Mouse (Mus musculus) left cerebral cortex, adult 2 months (tissue): ENCODE data around the gene Sergef. TPM values are rescaled to one million over a fixed set of nuclear protein-coding genes. Genes with fewer than 3 reads are reported as not detected.

Source experiments
- DNase-seq, 2 experiments: peaks; one replicate each; pipeline ENCODE4 v3.0.0; 2021 to 2022; ENCODE audit warnings: low spot score in 2 of 2, mixed read lengths in 1 of 2; ENCODE audit errors: extremely low spot score in 1 of 2
- H3K27ac ChIP-seq: fragments of 200-600 bp; 2 replicates; pipeline ENCODE4 v1.8.1; 2022
- H3K4me3 ChIP-seq: fragments of 200-600 bp; 2 replicates; pipeline ENCODE4 v1.8.1; 2022
- CTCF ChIP-seq: fragments of 200-600 bp; IDR thresholded peaks from 2 replicates; pipeline ENCODE4 v1.8.1; 2022; ENCODE audit warnings: antibody characterized with exemption, mild to moderate bottlenecking, moderate library complexity
- intact Hi-C: fragments of 180-260 bp; cut with DNase I; formaldehyde crosslinking; loops from one replicate; pipeline ENCODE4 v1.15.1; 2025
- total RNA-seq, 2 experiments: library from RNA; stranded (reverse); gene quantifications; 2 replicates each; pipeline ENCODE4 v1.2.3; 2021

Sergef gene
- total RNA-seq, 2 experiments from 2014 or later = 74.5 to 77.3 TPM

DNA sequence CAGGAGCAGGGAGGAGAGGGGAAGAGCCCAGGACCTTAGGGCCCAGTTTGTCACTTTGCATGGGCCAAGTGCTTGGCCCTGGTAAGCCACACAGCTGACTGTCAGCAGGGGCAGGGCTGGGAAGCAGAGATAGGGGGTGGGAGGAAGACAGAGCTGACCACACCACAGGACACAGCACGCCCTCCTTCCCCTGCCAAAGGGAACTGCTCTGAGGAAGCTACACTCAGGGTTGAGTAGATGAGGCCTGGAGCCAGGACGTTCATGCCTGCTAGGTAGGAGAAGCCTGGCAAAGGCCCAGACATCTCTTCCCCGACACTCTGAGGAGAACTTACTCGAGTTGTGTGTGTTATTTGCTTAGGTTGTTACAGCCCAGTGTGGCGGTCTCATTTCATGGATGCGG is 193.7 kb downstream of the Sergef start:
- H3K27ac ChIP-seq = no peak overlapping the region
- intact Hi-C loops = no loop called here
- no peak for TF ChIP-seq CTCF

DNA sequence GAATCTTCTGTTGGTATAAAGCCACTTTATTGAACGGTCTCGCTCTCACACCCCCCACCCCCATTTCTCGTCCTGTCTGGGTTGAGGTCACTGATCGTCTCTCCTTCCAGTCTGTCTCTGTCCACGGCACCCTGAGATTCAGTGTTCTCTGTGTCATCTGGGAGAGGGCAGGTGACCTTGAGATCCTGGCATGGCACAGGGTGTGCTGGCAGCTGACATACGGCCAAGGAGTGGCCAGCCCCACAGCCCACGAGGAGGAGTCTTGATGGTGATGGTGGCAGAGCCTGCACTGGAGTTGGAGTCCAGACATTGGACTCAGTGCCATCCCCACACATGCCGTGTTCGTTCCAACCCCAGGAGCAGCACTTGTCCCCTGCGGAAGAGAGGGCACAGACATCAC is 196.4 kb downstream of the Sergef start:
- Histone ChIP-seq H3K27ac (no peak overlapping the region), H3K4me3 (no peak overlapping the region)
- no peak for TF ChIP-seq CTCF
- intact Hi-C loops = no loop called here
- no peak for DNase-seq

More for the DNA sequence above, 193.7 kb downstream of the Sergef start:
- no peak for DNase-seq
- H3K4me3 ChIP-seq = no peak overlapping the region

DNA sequence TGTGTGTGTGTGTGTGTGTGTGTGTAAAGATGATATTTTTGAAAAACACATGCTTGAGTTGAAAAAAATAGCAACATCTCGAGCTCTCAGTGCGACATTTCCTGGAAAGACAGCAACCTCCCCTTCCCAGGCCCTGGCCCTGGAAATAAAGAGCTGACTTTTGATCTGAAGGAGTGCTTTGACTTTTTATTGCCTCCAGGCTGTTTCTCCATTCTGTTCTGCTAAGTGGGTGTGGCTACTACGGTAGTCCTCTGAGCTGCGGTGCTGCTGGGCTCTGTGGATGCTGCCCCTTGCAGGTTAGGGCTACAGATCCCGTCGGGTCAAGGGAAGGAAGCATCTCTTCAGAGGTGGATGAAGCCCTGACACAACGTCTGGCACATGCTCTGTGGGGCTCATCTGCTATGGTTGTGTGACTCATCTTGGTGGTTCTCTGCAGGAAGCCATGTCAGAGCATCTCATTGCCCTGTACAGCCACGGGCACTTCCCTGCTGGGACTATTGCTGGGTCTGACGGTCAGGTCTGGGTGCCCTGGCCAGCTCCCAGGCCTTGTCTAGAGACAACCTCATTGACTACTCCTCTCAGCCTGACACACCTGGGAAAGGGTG is 201.0 kb downstream of the Sergef start:
- no peak for TF ChIP-seq CTCF
- intact Hi-C loops = loop anchor here (5.0 kb wide), 1 partner anchor 161 kb away; no protein-coding TSS in a partner anchor
- DNase-seq = no peak
- Histone ChIP-seq H3K27ac (no peak overlapping the region; the same call in 1 of the 2 replicates), H3K4me3 (no peak overlapping the region)

DNA sequence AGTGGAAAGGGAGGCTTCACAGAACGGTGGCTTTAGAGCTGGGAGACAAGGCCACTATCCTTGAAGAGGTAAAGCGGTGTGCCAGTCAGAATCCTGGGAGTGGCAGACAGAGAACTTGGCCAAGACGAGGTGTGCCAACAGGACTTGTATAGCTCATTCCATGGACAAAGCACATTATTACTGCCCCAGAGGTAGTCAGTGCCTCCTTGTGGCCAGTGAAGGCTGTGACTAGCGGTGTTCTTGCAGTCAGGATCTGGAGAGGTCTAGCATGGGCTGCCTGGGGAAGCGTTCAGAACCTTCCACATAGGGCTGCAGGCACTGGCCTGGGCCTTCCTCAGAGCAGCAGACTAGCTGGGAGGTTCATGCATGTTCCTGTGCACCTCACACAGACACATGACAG is 203.8 kb downstream of the Sergef start:
- TF ChIP-seq CTCF = peak; percentile 34
- DNase-seq = no peak
- Histone ChIP-seq H3K4me3 (no peak overlapping the region), H3K27ac (no peak overlapping the region)
- intact Hi-C loops = loop anchor here (5.0 kb wide), 1 partner anchor 159 kb away; no protein-coding TSS in a partner anchor

DNA sequence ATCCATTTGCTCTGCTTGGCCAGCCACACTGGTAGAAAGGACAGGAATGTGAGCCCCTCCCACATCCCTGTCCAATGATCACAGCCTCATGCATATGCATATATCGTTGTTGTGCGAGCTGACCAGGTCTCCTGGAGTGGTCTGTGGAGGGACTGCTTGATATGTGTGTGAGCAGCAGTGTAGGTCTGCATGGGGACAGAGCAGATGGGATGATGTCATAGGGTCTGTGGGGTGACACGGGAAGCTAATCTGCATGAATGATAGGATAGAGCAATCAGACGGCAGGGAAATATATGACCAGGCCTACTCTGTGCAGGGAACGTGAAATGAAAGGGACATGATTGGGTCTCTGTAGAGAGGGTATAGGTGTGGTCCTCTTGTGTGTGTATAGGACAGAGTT is 205.7 kb downstream of the Sergef start:
- intact Hi-C loops = no loop called here
- no peak overlapping the region for H3K27ac ChIP-seq
- H3K4me3 ChIP-seq = no peak overlapping the region
- no peak for TF ChIP-seq CTCF
- DNase-seq = no peak

DNA sequence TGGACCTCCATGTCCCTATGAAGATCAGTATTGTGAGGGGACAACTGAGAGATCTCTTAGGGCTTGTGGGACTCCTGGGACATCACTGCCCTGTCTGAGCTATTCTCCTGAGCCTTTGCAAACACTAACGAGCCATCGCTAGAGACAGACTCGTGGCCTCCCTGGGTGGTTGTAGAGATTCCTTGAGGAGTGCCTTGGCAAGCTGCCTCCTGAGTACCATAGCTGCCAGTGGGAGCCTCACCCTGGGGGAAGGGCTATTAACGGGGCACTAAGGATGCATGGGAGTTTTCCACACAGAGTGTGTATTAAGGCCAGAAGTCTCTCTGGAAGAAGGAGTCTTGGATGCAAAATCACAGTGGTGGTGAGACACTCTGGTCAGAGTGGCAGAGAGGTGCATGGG is 214.6 kb downstream of the Sergef start:
- intact Hi-C loops = no loop called here
- no peak for DNase-seq
- Histone ChIP-seq H3K27ac (no peak overlapping the region), H3K4me3 (no peak overlapping the region)
- no peak for TF ChIP-seq CTCF

DNA sequence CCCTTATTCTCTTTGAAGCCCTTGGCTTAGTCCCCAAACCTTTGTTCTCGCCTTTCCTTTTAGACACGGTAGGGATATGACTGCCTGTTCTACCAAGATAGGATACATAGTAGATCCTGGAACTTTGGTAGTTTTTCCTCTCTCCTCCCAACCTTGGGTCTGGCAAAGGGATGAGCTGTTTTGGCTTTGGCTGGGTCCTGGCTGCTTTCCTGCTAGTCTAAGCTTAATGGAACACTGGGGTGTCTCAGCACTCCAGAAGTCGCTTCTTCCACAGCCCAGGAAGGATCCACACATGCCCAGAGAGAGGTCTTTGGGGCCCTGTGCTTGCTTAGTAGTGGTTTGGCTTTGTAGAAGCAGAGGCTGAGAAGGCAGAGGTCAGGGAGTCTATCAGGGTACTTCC is 215.7 kb downstream of the Sergef start:
- DNase-seq = no peak
- intact Hi-C loops = no loop called here
- Histone ChIP-seq H3K4me3 (no peak overlapping the region), H3K27ac (no peak overlapping the region)
- no peak for TF ChIP-seq CTCF

DNA sequence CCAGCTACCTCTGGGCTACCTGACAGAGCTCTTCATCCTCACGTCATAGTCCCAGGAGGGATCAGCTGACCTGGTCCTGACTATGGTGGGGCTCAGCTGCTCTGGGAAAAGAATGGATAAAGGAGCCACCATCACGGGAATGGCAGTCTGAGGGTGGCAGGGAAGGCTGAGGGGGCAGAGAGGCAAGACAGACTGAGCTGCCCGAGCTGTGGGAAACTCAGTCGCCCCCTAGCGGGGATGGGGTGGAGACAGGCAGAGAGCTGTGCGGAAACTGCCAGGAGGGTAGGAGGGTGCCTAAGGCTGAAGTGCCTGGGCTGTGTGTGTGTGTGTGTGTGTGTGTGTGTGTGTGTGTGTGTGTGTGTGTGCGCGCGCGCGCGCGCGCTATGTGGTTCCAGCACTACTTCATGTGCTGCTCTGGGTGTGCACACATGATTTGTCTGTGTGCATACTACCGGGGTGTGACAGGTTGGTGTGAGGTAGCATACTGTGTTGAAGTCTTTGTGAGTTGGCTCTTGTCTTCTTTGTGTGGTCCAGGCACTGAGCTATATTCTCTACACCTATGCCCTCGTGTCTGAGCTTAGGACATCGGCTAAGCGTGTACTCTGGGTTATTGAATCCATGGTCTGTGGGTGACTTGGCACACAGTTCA is 216.7 kb downstream of the Sergef start:
- TF ChIP-seq CTCF = peak; percentile 70
- intact Hi-C loops = no loop called here
- Histone ChIP-seq H3K4me3 (no peak overlapping the region), H3K27ac (peak overlapping the region; percentile 79)
- DNase-seq = peak; percentile 78 to 85

DNA sequence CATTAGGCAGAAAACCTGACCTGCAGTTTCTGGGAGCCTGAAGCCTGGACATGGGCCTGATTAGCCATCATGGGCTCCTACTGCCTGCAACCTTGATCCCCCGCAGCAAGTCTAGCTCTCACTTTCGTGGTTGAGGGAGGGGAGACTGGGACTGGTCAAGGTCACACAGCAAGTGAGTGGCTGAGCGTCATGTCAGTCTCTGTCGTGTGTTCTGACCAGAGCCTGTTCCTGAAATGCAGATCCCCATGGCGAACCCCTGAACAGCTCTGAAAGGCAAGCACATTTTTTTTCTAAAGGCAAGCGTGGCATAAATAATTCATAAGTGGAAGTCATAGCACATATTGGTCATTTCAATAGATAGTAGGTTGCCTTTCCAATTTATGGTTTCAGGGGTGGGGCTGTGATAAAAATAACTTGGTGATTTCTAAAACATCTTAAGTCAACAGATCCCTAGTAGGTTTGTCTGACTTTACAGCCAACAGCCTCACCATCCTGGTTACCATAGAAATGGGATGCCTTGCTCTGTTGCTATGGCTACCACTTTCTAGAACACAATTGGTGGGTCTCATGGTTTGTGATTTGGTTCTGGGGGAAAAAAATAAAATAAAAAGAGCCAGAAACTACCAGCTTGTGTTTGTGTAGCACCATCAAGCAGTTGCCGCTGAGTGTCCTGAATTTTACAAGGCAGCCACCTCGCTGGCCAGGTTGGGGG is 217.4 kb downstream of the Sergef start:
- TF ChIP-seq CTCF = no peak
- intact Hi-C loops = no loop called here
- Histone ChIP-seq H3K4me3 (no peak overlapping the region), H3K27ac (peak overlapping the region; percentile 79)
- DNase-seq = no peak

DNA sequence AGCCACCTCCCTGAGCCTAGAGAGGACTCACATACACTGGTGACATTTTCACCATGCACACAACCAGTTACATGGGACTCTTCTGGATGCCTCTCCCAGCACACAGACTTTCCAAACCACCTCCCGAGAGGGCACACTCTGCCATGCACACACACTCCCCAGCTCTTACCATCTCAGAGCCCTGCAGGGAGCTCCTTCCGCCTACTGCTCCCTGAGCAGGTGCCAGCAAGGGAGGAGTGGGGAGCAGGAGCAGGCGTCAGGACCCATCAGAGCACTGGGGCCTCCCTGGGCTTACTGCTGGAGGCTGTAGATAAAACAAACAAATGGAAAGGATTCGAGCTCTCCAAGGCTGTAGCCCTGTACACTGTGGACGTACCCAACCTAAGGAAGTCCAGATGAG is 218.1 kb downstream of the Sergef start:
- peak overlapping the region; percentile 78 for H3K27ac ChIP-seq
- TF ChIP-seq CTCF = no peak
- DNase-seq = peak; percentile 51 to 54
- H3K4me3 ChIP-seq = no peak overlapping the region
- intact Hi-C loops = loop anchor here (2.0 kb wide), 1 partner anchor 25 kb away; the partner anchor contains the start of gene Kcnc1

DNA sequence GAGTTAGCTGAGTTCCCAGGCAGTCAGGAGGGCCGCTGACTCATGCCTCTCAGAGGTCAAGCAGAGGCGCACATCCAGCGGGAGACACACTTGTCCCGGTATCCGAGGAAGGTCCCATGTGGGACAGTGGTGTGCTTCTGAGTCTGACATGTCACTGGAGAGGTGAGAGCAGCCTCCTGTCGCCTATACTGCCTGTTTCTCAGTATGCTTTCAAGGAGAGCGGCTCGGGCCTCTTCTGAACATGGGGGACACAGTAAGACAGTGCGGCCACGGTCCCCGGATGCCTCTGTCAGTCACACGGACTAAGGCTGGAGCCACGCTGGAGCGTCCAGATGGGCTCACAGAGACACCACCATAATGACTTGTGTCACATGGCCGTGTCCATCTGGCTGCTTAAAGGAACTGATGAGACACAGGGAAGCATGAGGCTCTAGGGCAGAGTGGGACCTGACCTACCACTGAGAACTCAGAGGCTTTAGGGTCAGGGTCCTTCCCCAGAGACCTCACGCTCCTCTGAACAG is 221.4 kb downstream of the Sergef start:
- peak overlapping the region; percentile 28; the same call in 1 of the 2 replicates for H3K27ac ChIP-seq
- TF ChIP-seq CTCF = no peak
- no peak overlapping the region for H3K4me3 ChIP-seq
- DNase-seq = no peak
- intact Hi-C loops = no loop called here

DNA sequence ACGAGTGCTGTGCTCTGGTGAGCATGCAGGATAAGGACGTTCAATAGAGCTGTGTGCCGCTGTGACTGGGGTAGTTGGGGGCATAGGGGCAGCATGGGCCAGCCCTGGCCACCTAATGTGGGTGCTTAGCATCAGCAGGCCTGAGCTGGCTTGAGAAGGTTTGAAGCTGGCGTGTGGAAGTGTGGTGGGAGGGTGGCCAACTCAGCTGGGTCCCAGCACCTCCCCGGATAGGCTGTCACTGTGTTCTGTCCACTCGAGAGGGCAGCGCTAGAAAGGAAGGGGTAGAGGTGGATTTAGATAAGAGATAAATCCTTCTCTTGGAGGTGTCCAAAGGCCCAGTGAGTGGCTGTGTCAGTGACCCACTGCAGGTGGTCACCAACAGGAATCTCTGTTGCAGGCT is 222.1 kb downstream of the Sergef start:
- DNase-seq = no peak
- Histone ChIP-seq H3K4me3 (no peak overlapping the region), H3K27ac (no peak overlapping the region)
- intact Hi-C loops = no loop called here
- TF ChIP-seq CTCF = no peak
